Mouse (Mus musculus): ENCODE measurements around the gene Slc25a36.

GRCm38 (mm10) chr9:97081106-97081862, 29.7 kb downstream of the Slc25a36 start:
- TF ChIP-seq CTCF (IDR thresholded peaks at IDR 0.05; ENCODE audit: control insufficient read depth, insufficient read depth, insufficient replicate concordance, low read depth, low read length) = no peak
- no peak for TF ChIP-seq POLR2A (IDR thresholded peaks at IDR 0.05; ENCODE audit: control insufficient read depth, low read depth, low read length)

All from testis, adult 2 months (tissue).